Mouse (Mus musculus) midbrain, embryonic 10.5 days (tissue): ENCODE measurements at regions not wholly inside any gene's neighbourhood (a gene's known extent, or its start where the extent isn't known, plus 50 kb on each side); places are given as distances from the start of the nearest gene placed in this dataset.

ENCODE experiments used
- DNase-seq: peaks from one replicate; pipeline ENCODE4 v3.0.0-alpha.2; 2017; ENCODE audit warnings: low spot score
- H3K27ac ChIP-seq: fragments of 300-500 bp; sonication (generic); replicated peaks from 2 replicates; pipeline ENCODE4 v1.5.1; 2016; ENCODE audit warnings: mild to moderate bottlenecking
- H3K27me3 ChIP-seq: fragments of 300-500 bp; sonication (generic); 2 replicates; pipeline ENCODE4 v1.6.1; 2016; ENCODE audit warnings: low read depth, mild to moderate bottlenecking; ENCODE audit not compliant: poor library complexity, severe bottlenecking
- H3K36me3 ChIP-seq: fragments of 300-500 bp; sonication (generic); 2 replicates; pipeline ENCODE4 v1.6.1; 2016; ENCODE audit warnings: mild to moderate bottlenecking, moderate library complexity
- H3K4me1 ChIP-seq: fragments of 300-500 bp; sonication (generic); 2 replicates; pipeline ENCODE4 v1.6.1; 2016
- H3K4me3 ChIP-seq: fragments of 300-500 bp; sonication (generic); 2 replicates; pipeline ENCODE4 v1.5.1; 2016; ENCODE audit warnings: mild to moderate bottlenecking, moderate library complexity
- H3K9me3 ChIP-seq: fragments of 300-500 bp; sonication (generic); replicated peaks from 2 replicates; pipeline ENCODE4 v1.6.1; 2016; ENCODE audit warnings: mild to moderate bottlenecking
- WGBS: fragments of 180-500 bp; shearing (Covaris S2); methylation state at CpG from one replicate; pipeline ENCODE4 v1.1.7; 2016; 5-methylcytosine and 5-hydroxymethylcytosine counted together

DNA sequence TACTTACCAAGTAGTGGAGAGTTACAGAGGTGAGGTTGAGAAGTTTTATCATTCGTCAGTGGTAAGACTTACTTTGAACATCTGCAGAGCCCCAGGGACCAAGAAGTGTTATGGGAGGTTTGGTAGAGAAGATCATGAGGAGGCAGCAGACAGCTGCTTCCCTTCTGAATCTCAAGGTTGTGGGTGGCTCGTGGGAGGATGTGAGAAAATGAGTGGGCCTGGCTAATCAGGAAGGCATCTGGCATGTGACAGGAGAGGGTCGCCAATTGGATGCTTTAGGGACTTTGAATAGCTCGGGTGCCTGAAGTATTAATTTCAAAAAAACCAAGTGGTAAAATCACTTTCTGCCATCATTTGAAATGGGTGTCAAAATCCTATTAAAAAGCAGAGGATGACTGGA, 258.9 kb downstream of the Sqor start:
- Histone ChIP-seq H3K9me3 (no peaks in the 10 kb centered on the region), H3K36me3 (no peaks in the 10 kb centered on the region), H3K4me3 (no peak overlapping the region), H3K27ac (no peak overlapping the region), H3K27me3 (no peaks in the 10 kb centered on the region), H3K4me1 (no peaks in the 10 kb centered on the region)
- 84% methylated on average over 4 of the region's 4 CpGs for WGBS
- no peak for DNase-seq

DNA sequence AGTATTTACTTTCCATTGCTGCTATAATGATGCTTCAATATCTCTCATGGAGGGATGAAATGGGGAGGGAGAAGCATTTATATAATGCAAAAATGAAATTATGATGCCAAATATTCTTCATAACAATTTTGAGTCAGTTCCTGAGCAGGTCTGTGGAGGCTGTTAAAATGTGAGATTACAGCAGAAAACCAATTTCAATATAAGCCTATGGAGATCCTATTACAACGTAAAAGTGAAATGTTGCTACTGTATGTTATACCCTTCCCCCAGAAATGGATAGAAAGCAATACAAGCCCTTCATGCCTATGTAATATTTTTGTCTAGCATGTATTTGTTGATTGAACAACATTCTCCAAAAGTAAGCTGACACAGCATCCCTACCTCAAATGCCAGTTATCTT, 259.3 kb downstream of the Sqor start:
- Histone ChIP-seq H3K9me3 (no peaks in the 10 kb centered on the region), H3K27me3 (no peaks in the 10 kb centered on the region), H3K36me3 (no peaks in the 10 kb centered on the region), H3K4me1 (no peaks in the 10 kb centered on the region), H3K27ac (no peak overlapping the region), H3K4me3 (no peak overlapping the region)
- WGBS, result 91% methylated on average over 1 of the region's 1 CpGs
- DNase-seq, result no peak

DNA sequence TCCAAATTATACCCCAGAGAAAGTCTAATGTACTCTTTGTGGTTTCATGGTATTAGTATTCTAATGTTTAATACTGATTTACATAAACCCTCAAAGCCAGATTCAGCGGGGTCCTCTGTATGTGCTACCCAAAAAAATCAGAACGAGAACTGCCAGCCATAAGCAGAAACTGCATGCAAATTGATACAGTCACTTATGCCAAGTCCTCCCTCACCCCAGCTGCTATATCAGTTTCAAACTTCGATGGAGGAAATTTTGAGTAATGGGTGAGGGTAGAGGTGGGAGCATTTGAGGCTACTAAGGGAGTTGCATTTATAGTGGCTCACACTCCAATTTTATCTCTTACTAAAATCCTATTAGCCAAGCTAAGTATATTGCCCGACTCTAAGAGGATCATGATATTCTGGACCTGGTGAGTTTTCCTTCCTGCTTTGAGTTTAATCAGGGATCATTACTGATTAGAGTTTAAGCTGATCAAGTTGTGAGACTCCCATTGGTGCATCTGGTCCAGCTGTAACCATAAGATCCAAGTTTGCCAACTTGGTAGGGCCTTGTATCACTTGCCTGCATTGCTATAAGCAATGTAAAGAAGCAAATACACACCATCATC, 260.0 kb downstream of the Sqor start:
- no peak overlapping the region for H3K27ac ChIP-seq
- no peaks in the 10 kb centered on the region for H3K9me3 ChIP-seq
- WGBS, result 86% methylated on average over 4 of the region's 4 CpGs
- no peaks in the 10 kb centered on the region for H3K4me1 ChIP-seq
- DNase-seq, result no peak
- H3K27me3 ChIP-seq, result no peaks in the 10 kb centered on the region
- no peak overlapping the region for H3K4me3 ChIP-seq
- no peaks in the 10 kb centered on the region for H3K36me3 ChIP-seq

DNA sequence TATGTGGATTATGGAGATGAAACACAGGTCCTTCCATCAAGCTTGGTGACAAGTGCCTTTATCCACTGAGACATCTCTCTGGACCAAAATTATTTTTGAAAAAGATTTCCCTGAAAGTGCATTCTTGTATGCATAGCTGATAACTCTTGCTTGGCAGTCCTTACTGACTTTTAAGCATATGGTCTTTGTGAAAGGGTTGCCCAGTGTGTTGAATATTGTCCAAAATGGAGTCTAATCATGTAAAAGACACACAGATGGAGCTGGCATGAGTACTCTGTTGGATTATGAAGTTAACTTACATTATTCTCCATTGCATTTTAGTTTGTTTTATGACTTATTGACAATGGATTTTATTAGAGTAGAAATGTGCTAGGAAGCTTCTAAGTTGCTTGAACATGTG, 282.3 kb downstream of the Sqor start:
- H3K27me3 ChIP-seq, result no peaks in the 10 kb centered on the region
- H3K9me3 ChIP-seq, result no peaks in the 10 kb centered on the region
- no peak for DNase-seq
- H3K4me3 ChIP-seq, result no peak overlapping the region
- H3K36me3 ChIP-seq, result no peaks in the 10 kb centered on the region
- H3K27ac ChIP-seq, result no peak overlapping the region
- no peaks in the 10 kb centered on the region for H3K4me1 ChIP-seq

DNA sequence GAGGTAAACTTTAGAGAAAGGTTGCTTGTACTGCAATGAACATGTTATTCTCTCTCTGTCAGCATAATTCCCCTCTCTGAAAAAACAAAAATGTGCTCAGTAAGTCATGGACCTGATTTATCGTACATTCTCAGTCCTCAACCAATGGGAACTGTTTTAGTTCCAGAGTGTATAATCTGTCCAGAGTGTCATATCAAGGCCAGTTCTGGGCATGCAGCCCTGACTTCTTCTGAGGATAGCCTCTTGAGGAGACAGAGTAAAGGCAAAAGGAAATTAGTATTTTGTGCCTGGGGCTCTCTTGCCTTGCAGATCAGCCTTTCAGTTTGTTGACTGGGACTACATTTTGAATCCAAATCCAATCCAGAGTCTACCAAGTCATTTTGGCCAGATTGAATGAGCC, 299.6 kb downstream of the Sqor start:
- Histone ChIP-seq H3K4me1 (0 out of 2 replicates have a peak, but pooled peaks cover 3% of the 10 kb centered on the region), H3K27me3 (no peaks in the 10 kb centered on the region), H3K4me3 (no peak overlapping the region), H3K36me3 (no peaks in the 10 kb centered on the region), H3K27ac (no peak overlapping the region), H3K9me3 (no peaks in the 10 kb centered on the region)
- no peak for DNase-seq
- WGBS, result 97% methylated on average over 1 of the region's 1 CpGs

DNA sequence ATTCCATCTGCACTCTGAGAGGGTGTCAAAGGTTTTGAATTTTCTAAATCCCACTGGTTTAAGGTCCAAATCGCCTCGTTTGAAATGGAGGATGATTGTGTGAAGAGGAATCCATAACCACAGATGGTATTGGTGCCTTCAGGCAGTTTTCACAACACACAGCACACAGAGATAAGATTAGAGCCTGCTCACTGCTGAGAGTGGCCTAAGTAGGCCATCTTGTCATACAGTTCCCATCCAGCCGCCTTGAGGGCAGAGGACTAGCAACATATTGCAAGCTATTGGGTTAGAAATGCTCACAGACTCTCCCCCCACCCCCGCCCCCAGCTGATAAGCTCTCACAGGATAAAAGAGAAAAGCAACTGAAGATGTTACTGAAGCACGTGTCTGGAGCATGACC, 303.8 kb downstream of the Sqor start:
- 52% methylated on average over 5 of the region's 5 CpGs for WGBS

DNA sequence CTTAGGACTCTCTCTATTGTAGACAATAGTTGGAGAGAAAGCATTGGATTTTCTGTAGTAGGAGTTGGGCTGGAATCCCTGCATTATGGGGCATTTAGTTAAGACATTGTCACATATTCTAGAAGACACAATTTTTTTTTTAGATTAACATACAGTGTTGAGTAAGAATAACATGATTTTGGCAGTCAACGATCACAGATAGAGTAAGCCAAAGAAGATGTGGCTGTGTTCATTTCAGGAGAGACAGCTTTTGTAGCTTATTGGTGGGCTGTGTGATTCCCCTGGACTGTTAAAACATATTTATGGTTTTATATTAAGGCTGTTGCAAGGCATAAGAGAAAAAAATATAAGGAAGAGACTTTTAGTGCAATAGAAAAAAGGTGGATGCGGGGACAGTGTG, 307.6 kb downstream of the Sqor start:
- no peak for DNase-seq
- H3K4me1 ChIP-seq, result peaks cover 9% of the 10 kb centered on the region; the same call in 1 of the 2 replicates
- WGBS, result 89% methylated on average over 2 of the region's 2 CpGs
- H3K27ac ChIP-seq, result no peak overlapping the region
- H3K9me3 ChIP-seq, result no peaks in the 10 kb centered on the region
- H3K4me3 ChIP-seq, result no peak overlapping the region
- no peaks in the 10 kb centered on the region for H3K36me3 ChIP-seq
- H3K27me3 ChIP-seq, result peaks cover 6% of the 10 kb centered on the region; the same call in 1 of the 2 replicates

More for the DNA sequence above, 303.8 kb downstream of the Sqor start:
- H3K27me3 ChIP-seq, result peaks cover 6% of the 10 kb centered on the region; the same call in 1 of the 2 replicates
- H3K27ac ChIP-seq, result no peak overlapping the region
- H3K4me3 ChIP-seq, result no peak overlapping the region
- peak; percentile 13 for DNase-seq
- H3K36me3 ChIP-seq, result no peaks in the 10 kb centered on the region
- H3K4me1 ChIP-seq, result peaks cover 6% of the 10 kb centered on the region; the same call in 1 of the 2 replicates
- no peaks in the 10 kb centered on the region for H3K9me3 ChIP-seq

DNA sequence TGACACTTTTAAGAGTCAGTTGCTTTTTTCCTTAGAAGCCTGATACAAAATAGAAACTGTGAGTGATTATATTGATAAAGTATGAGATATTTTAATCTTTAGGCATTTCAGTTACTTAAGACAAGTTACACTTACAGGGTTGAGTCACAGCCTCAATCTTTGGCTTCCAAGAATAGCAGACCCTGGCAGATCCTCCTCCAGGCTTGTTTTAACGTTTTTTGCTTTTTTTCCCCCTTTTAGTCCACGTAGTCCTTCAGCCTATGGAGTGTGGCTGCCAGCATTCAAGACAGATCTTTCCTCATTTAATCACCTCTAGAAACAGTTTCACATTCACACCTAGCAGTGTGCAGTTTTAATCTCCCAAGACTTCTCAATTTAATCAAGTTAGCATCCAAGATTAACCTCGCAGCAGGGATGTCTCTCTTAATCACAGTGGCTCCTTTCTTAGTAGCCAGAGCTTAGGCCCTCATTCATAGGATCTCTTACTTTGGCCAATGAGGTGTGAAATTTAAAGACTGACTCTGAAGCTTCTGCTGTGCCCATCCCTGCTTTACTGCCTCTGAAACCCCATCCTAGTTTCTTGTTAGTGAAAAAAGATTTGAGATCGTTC, 308.5 kb downstream of the Sqor start:
- Histone ChIP-seq H3K27me3 (peaks cover 6% of the 10 kb centered on the region; the same call in 1 of the 2 replicates), H3K27ac (no peak overlapping the region), H3K4me1 (peaks cover 9% of the 10 kb centered on the region; the same call in 1 of the 2 replicates), H3K9me3 (no peaks in the 10 kb centered on the region), H3K36me3 (no peaks in the 10 kb centered on the region), H3K4me3 (no peak overlapping the region)
- DNase-seq, result peak; percentile 14
- 15% methylated on average over 4 of the region's 4 CpGs for WGBS

DNA sequence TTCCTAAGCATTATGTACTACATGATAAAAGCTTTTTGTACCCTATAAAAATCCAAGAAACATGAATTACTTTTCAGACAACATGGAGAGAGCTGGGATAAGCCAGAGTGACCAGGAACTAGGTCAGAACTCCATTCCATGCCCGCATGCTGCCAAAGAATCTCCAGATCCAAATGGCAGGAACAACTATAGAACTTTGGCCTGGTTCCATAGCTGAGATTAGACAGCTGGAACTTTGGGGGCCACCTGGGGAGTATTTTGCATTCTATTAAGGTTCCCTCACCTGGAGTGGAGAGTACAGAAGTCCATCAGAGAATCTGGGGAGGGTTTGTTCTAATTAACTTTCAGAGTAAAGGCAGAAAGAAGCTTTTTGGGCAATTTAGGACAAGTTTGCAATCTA, 327.7 kb downstream of the Sqor start:
- DNase-seq, result no peak
- Histone ChIP-seq H3K36me3 (no peaks in the 10 kb centered on the region), H3K27me3 (no peaks in the 10 kb centered on the region), H3K4me1 (no peaks in the 10 kb centered on the region), H3K9me3 (no peaks in the 10 kb centered on the region), H3K4me3 (no peak overlapping the region), H3K27ac (no peak overlapping the region)
- 86% methylated on average over 1 of the region's 1 CpGs for WGBS

DNA sequence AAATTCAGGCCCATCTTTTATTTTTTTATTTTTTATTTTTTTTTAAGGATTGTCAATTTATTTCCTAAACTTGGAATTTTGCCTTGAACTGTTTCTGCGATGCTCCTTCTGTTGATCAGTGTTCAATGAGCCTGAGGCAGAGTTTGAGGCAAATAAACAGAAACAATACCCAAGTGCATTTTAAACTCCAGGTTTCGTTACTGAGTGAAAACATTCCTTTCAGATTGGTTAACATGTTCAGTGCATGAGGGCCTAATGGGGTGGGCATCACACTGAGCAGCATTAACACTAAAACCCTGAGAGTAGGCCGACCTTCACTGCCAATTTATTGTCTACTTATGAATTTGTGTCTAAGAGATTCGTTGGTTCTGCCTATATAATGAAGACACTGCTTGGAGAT, 338.5 kb downstream of the Sqor start:
- 82% methylated on average over 4 of the region's 4 CpGs for WGBS
- no peak overlapping the region for H3K27ac ChIP-seq
- H3K36me3 ChIP-seq, result no peaks in the 10 kb centered on the region
- no peaks in the 10 kb centered on the region for H3K9me3 ChIP-seq
- H3K27me3 ChIP-seq, result no peaks in the 10 kb centered on the region
- H3K4me3 ChIP-seq, result no peak overlapping the region
- no peak for DNase-seq
- H3K4me1 ChIP-seq, result no peaks in the 10 kb centered on the region

DNA sequence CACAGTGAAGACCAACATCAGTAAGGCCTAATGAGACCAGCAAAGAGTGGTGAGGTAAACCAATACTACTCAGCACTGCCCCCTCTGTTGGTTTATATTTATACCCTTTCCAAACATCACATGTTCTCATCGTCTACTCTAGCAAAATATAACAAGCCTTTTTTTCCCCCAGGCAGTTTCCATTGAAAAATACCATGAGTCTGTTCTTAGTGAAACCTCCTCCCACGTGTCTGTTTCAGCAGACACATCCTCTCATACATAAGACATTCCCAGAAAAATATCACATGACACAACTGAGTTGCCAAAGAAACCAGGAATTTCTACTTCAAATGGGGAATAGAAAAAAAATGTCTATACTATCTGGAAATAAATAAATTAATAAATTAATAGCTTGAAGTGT, 366.5 kb downstream of the Sqor start:
- Histone ChIP-seq H3K4me1 (no peaks in the 10 kb centered on the region), H3K27me3 (no peaks in the 10 kb centered on the region), H3K9me3 (no peaks in the 10 kb centered on the region), H3K4me3 (no peak overlapping the region), H3K27ac (no peak overlapping the region), H3K36me3 (no peaks in the 10 kb centered on the region)
- WGBS, result 77% methylated on average over 2 of the region's 2 CpGs
- DNase-seq, result no peak

DNA sequence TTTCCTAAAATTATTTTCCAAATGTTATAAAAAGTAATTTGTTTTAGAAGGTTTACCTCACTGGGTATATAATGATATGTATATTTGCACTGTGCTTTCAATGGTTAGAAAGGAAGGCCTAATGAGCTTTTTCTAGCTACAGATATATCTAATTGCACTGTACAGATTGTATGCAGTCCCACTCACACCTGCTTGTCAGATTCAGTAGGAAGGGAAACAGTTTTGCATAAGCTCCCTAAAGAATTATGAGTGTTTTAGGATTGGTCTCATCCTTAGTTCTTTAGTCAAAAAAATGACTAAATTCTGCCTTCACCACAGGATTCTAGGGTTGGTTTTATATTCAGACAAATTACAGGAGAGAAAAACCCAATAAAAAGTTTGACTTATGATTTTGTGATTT, 388.1 kb downstream of the Sqor start:
- Histone ChIP-seq H3K4me1 (no peaks in the 10 kb centered on the region), H3K27me3 (no peaks in the 10 kb centered on the region), H3K4me3 (no peak overlapping the region), H3K27ac (no peak overlapping the region), H3K36me3 (no peaks in the 10 kb centered on the region), H3K9me3 (no peaks in the 10 kb centered on the region)
- no peak for DNase-seq

DNA sequence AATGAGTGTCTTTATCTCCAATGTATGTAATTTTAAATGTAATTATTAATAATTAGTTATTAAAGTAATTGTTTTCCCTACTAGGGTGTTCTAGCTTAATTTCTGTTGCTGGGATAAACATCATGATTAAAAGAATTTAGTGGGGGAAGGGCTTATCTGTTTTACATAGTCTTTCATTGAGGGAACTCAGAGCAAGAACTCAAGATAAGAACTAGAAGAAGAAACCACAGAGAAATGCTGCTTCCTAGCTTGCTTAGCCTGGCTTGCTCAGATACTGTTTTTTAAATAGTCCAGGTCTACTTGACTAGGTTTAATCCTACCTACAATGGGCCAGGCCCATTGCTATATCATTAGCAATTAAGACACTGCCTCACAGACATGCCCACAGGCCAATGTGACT, 400.3 kb downstream of the Sqor start:
- Histone ChIP-seq H3K27me3 (no peaks in the 10 kb centered on the region), H3K9me3 (no peaks in the 10 kb centered on the region), H3K4me3 (no peak overlapping the region), H3K4me1 (no peaks in the 10 kb centered on the region), H3K27ac (no peak overlapping the region), H3K36me3 (no peaks in the 10 kb centered on the region)
- no peak for DNase-seq

DNA sequence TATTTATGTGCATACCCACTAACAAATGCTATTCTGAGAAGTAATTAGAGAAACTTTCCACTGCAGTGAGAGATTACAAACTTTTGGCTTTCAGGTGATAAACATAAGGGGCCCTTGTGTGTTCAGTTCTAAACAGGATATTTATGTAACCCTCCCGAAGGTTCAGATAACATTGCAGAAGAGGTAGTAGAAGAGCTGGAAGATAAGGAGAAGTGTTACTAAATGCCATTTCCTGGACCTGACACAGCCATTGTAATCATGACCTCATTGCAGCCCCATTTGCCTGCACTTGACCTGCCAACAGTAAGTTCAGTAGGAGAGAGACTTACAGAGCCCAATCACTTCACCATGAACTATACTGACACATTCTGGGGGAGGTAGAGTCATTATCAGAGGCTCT, 405.6 kb downstream of the Sqor start:
- H3K4me3 ChIP-seq, result no peak overlapping the region
- H3K36me3 ChIP-seq, result no peaks in the 10 kb centered on the region
- no peak for DNase-seq
- WGBS, result 88% methylated on average over 1 of the region's 1 CpGs
- H3K4me1 ChIP-seq, result no peaks in the 10 kb centered on the region
- no peaks in the 10 kb centered on the region for H3K27me3 ChIP-seq
- no peak overlapping the region for H3K27ac ChIP-seq
- H3K9me3 ChIP-seq, result no peaks in the 10 kb centered on the region
